Mouse (Mus musculus): ENCODE data around the gene Zfp36l2.

- no peak for TF ChIP-seq CTCF (IDR thresholded peaks at IDR 0.05; ENCODE audit: insufficient read depth, low read depth, low read length)
- TF ChIP-seq POLR2A (IDR thresholded peaks at IDR 0.05; ENCODE audit: insufficient read depth, low read depth, low read length), result no peak
Measured at GRCm38 (mm10) chr17:84144762-84145599, 42.8 kb downstream of the Zfp36l2 start.

Data from olfactory bulb, adult 2 months (tissue).